Mouse (Mus musculus) gastrocnemius, adult 8-10 months (tissue): ENCODE results near the gene Timd2. TPM values are rescaled to one million over a fixed set of nuclear protein-coding genes. Genes with fewer than 3 reads are reported as not detected.
"Not testable (repeated sequence)": the region's sequence is repeated elsewhere in the genome, so short reads cannot be mapped to it uniquely, and the experiment has no call there.

Source experiments
- DNase-seq, 2 experiments: peaks; one replicate each; pipeline ENCODE4 v3.0.0; 2022; ENCODE audit warnings: low spot score in 2 of 2
- total RNA-seq, 4 experiments: library from RNA; stranded (reverse); gene quantifications; 2 replicates each; pipeline ENCODE4 v1.2.4; 2022

The Timd2 gene
- total RNA-seq = not detected

- DNase-seq = no peak
Measured at GRCm38 (mm10) chr11:46706664-46707356, at the start of gene Timd2. Gene Timd2, minus strand, starts transcription at chr11:46707061.

DNA sequence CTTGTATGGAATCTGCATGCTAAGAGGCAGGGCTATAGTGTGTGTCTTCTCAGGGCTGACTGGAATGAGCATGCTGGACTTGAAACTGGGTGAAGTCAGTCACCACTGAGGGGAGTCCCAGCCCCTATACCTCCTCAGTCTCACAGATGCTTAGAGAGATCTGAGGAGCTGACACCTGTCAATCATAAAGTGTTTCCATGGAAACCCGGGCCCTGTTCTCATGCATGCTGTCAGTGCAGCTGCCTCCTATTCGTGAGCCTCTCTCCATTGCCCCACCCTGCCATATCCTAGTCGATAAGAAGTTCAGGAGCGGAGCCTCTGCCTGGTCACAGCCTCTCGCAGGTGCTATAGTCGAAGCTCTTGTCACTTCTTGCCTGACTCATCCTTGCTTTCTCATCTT lies 48.9 kb upstream of the Timd2 start:
- DNase-seq = not testable (repeated sequence)

- DNase-seq = no peak
Measured at GRCm38 (mm10) chr11:46754669-46755068, 47.8 kb upstream of the Timd2 start.

- DNase-seq = no peak
Measured at GRCm38 (mm10) chr11:46753662-46754061, 46.8 kb upstream of the Timd2 start.

DNA sequence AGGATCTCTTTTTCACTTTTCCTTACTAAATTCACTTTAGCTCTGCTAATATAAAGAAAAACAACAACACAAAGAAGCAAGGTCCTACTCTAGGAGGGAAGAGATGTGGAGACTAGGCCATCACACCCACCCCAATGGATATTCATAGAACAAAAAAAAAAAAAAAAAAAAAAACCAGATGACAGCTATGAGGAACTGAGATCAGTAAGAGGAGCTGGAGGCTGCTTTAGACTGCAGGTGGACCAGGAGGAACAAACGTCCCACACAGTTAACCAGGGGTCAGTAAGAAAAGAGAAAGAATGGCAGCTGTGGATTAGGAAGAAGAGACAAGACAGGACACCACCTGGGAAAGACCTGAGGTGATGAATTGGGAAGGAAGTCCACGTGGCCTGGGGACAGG lies 41.1 kb upstream of the Timd2 start:
- DNase-seq = no peak

DNA sequence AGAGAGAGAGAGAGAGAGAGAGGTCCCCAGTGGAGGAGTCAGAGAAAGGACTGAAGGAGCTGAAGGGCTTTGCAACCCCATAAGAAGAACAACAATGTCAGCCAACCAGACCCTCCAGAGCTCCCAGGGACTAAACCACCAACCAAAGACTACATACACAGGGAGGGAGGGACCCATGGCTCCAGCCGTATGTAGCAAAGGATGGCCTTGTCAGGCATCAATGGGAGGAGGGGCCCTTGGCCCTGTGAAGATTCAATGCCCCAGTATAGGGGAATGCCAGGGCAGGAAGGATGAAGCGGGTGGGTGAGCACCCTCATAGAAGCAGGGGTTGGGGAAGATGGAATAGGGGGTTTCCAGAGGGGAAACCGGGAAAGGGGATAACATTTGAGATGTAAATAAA lies 34.9 kb upstream of the Timd2 start:
- DNase-seq = no peak

DNA sequence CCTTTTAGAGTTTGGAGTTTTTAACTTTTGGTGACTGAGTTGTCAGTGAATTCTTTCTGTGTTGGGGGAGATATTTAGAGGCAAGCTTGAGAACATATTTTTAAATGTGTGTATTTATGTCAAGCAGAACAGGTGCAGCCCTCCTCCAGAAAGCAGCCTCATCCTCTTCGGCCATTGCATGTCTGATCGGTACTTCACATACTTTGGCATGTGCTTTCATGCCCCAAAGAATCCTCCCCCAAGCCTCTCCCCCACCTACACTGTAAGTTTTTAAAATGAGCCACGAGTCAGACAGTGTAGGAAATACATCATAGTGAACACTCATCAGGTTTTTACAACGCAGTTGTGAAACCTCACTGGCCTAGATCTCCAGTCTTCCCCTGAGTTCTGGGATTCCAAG lies 34.0 kb upstream of the Timd2 start:
- DNase-seq = no peak

DNA sequence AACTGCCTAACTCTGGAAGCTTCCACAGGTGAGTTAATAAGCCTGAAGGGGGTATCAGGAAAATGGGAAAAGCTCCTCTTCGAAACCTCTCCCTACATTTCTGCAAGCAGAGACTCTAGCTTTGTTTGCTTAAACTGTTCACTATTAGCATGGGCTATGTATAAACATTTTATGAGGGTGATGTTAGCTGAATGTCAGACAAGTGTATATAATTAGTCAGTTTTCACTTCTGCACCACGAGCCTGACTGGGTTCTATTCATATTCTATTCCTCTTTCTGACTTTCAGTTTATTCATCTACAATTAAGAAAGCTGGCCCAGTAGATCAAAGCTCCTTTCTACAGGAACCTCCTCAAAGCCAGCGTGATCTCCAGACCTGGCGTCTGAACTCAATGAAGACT lies 32.6 kb upstream of the Timd2 start:
- no peak for DNase-seq

- DNase-seq = not testable (repeated sequence)
Measured at GRCm38 (mm10) chr11:46735076-46735475, 28.2 kb upstream of the Timd2 start, which contains the start of gene Havcr1. Gene Havcr1, plus strand, starts transcription at chr11:46735080.

DNA sequence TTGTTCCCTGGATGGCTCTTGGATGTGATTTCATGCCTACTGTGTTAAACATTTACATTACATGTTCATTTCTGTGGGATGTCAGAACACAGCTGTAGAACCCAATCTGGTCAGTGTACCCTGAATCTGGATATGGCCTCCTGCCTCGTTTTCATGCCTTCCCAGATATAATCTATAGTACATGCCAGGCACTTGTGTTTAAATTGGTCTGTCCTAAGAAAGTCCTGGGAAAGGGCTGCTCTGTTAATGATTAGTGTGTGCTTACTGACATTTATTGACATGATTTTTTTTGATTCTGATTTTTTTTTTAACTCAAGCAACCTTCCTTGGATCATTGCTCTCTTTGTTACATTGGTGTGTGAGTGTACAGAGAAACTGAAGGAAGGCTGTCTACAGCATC lies 27.8 kb upstream of the Timd2 start:
- no peak for DNase-seq

DNA sequence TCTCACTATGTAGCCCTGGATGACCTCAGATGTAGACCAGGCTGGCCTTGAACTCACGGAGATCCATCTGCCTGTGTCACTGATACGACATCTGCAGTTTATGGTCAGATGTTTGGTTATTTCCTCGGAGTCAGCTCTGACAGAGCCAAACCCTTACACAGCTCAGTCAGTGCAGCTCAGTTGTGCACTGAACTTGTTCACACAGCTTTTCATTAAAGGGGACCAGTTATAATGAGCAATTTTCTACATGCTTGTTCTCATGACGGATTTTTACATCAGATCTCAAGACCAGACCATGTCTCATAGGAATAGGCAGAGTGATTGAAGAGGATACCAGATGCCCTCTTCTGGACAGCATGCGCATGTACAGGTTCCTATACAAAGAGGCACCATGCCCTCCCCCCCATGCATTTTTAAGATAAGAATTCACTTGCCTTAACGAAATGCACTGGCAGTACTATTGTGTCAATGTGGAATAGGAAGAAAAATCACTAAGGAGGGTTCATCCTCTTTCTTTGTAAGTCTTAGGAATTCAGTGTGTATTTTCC lies 26.5 kb upstream of the Timd2 start:
- DNase-seq = no peak

- DNase-seq = no peak
Measured at GRCm38 (mm10) chr11:46731541-46732070, 24.7 kb upstream of the Timd2 start.

- DNase-seq = no peak
Measured at GRCm38 (mm10) chr11:46698830-46699229, 8.0 kb downstream of the Timd2 start.

GRCm38 (mm10) chr11:46698278-46698655 lies 8.6 kb downstream of the Timd2 start:
- DNase-seq = no peak

DNA sequence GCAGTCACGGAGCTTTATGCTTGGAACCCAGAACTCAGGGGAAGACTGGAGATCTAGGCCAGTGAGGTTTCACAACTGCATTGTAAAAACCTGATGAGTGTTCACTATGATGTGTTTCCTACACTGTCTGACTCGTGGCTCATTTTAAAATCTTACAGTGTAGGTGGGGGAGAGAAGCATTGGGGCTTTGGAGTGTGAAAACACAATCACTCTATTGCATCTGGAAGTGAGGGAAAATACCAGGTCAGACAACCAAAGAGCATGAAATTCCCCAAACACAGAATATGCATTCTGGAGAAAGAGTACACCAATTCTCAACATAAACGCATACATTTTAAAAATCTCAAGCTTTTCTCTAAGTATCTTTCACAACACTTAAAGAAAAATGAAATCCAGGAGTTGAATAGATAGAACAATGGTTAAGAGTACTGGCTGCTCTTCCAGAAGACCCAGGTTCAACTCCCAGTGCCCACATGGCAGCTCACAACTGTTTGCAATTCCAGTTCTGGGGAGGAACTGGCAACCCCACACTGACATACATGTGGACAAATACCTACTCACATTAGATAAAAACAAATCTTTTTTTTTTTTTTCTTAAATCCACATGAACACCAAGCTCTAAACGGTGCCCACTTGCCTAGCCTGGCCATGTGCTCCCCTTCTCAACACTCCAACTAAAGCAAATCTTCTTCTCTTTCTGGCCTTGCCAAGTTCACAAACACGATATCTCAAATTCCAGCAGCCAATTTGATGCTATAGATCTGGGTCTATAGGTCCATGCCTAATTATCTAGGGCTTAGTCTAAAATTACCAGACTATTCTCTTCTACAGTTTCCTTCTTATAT lies 9.2 kb downstream of the Timd2 start:
- DNase-seq = no peak

DNA sequence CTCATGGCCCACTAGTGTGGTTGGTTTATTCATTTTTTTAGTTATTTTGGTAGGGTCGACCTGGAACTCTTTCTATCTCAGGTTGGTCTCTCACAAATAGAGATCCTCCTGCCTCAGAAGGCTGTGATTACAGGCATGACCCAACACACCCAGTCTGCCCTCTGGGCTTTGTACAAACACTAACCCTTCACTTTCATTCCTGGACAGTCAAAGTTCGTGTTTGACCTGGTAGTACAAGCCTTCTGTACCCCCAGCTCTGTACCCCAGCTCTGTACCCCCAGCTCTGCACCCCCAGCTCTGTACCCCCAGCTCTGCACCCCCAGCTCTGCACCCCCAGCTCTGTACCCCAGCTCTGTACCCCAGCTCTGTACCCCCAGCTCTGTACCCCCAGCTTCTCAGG lies 11.0 kb downstream of the Timd2 start:
- DNase-seq = not testable (repeated sequence)

DNA sequence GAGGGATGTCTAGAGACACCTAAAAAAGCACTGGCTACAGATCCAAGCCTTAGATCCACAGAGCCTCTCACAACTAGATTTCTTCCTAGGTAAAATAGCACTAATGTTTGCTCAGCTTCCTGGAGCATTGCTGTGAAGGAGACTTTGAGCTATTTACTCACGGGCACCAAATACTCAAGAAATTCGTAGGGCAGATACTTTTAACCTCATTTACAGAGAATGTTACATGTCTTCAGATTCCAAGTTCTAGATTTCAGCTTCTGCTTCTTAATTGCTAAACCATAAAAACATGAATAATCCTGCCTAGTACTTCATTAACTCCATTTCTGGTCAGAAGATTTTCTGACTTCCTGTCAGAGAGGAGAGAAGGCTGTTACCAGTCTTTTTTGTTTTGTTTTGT lies 16.7 kb downstream of the Timd2 start:
- DNase-seq = no peak

DNA sequence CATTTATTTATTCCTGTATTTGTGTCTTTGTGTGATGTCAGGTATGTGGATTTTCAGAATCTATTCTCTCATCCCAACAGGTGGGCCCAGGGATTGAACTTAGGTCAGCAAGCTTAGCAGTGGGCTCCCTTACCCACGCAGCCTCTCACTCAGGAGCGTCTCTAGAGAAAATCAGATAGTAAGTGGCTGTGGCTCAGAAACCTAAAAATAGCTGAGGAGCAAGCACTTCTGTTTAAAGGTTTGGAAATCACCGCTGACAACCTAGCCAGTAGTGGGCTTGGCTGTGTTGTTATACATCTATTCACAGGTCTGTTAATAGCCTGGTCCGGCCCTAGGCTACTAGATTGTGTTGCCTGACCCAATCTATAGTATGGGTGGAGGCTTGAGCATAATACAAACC lies 23.1 kb downstream of the Timd2 start:
- DNase-seq = no peak

- DNase-seq = no peak
Measured at GRCm38 (mm10) chr11:46682842-46683241, 24.0 kb downstream of the Timd2 start.

DNA sequence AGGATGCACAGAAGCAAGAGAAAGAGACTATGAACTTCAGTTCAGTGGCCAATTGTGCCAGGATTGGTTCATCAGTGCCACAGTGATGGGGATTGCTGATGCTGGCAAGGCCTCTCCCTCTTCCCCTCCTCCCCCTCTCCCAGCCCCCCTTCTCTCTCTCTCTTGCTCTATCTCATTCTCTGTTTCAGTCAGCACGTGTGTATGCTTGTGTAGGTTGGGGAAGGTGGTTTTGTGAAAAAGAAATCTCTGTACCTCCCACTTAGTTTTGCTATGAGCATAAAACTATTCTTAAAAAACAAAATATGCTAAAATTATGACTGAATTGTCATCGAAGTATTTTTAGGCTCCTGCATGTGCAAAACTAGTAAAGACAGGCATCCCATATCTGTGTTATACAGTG lies 38.9 kb downstream of the Timd2 start:
- DNase-seq = no peak

- no peak for DNase-seq
Measured at GRCm38 (mm10) chr11:46667105-46667504, 39.8 kb downstream of the Timd2 start.
